8 mouse cellular contexts compared by ENCODE assay signal in the genomic region with DNA sequence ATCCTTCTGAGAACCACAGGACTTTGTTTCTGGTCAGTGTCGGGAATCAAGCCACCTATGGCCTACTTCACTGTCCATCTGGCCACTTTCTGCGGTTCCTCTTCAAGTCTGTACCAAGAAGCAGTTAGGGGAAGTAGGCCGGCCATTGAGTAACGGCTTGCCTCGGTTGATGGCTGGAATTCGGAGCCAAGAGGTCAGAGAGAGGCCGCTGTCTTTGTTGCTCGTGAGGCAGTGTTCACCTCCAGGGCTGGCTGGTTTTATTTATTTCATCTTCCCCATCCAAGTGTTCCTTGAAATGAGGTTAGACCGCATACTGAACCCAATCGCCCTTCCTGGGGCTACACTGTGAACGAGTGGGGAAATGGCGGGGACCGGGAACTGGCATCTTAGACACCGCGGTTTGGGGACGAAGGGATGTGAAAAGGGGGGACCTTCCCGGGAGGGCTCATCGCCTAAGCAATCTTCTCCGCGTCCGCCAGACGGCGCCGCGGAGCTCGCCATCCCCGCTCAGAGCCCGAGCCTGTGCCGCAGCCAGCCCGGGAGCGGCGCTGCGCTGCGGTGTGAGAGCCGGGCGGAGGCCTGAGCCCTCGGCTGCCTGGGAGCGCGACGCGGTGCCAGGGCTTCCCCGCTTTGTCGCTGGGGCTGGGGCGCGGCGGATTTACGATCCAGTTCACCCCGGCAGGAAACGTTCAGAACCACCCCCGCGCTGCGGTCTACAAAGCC. TPM values are rescaled to one million over a fixed set of nuclear protein-coding genes. Genes with fewer than 3 reads are reported as not detected.
DNase-seq lines count a peak whose midpoint lies in the region; ATAC-seq and TF ChIP-seq lines count a peak whose summit lies in the region.

Gene B4galnt1 (plus strand): TSS at position 595 of the 723 bp plus-strand sequence.

- peak; percentile 37; the same call in 1 of the 2 replicates for ATAC-seq in heart, embryonic 13.5 days (ENCODE audit: extremely low read depth, insufficient number of reproducible peaks, low FRiP score, low TSS enrichment)
- ATAC-seq in liver, embryonic 13.5 days (ENCODE audit: low read depth) = peak; percentile 83

- H3K4me3 ChIP-seq in bone marrow macrophage, adult 2 months (ENCODE audit: insufficient read depth, low read length) = peak within 1 kb of the TSS; percentile 94
- H3K4me3 ChIP-seq in embryonic fibroblast, embryonic 13.5 days (ENCODE audit: insufficient read depth, low read length) = peak within 1 kb of the TSS; percentile 60
- peak within 1 kb of the TSS; percentile 66 for H3K4me3 ChIP-seq in heart, embryonic 13.5 days
- H3K4me3 ChIP-seq in liver, embryonic 13.5 days (replicated peaks) = peak within 1 kb of the TSS; percentile 67

- whole genome bisulfite sequencing in heart, embryonic 13.5 days = 2% methylated on average over 52 of the region's 52 CpGs
- 2% methylated on average over 52 of the region's 52 CpGs for WGBS in liver, embryonic 13.5 days (ENCODE audit: insufficient replicate concordance)

- no peak for TF ChIP-seq POLR2A in bone marrow macrophage, adult 2 months (IDR thresholded peaks at IDR 0.05; ENCODE audit: borderline replicate concordance, low read depth, low read length)
- TF ChIP-seq POLR2A in embryonic fibroblast, embryonic 13.5 days (IDR thresholded peaks at IDR 0.05; ENCODE audit: low read depth, low read length) = peak; percentile 73

- DNase-seq in CD4-positive, CD25-positive, alpha-beta regulatory T cell, adult 2 months (ENCODE audit: low read depth, low spot score) = peak; percentile 95
- DNase-seq in kidney, postnatal 10 days = peak; percentile 81
- DNase-seq in liver, embryonic 13.5 days = peak; percentile 70
- peak; percentile 94 for DNase-seq in naive thymus-derived CD4-positive, alpha-beta T cell, adult 2 months (ENCODE audit: low read depth)
- DNase-seq in splenic B cell, adult 2 months (ENCODE audit: low read depth, low spot score) = peak; percentile 96

- peaks cover 79% of the 10 kb centered on the region for H3K27me3 ChIP-seq in heart, embryonic 13.5 days (replicated peaks)
- H3K27me3 ChIP-seq in liver, embryonic 13.5 days = peaks cover 69% of the 10 kb centered on the region
- no peaks in the 10 kb centered on the region for H3K27me3 ChIP-seq in splenic B cell, adult 2 months (ENCODE audit: control insufficient read depth, insufficient read depth, low read length, poor library complexity, severe bottlenecking)

- H3K4me2 ChIP-seq in heart, embryonic 13.5 days = peak within 1 kb of the TSS; percentile 100
- H3K4me2 ChIP-seq in liver, embryonic 13.5 days = peak within 1 kb of the TSS; percentile 98

- peak within 1 kb of the TSS; percentile 91 for H3K27ac ChIP-seq in bone marrow macrophage, adult 2 months (ENCODE audit: insufficient read depth, low read depth, low read length)
- peak within 1 kb of the TSS; percentile 70 for H3K27ac ChIP-seq in embryonic fibroblast, embryonic 13.5 days (ENCODE audit: insufficient read depth, low read length)
- no peak within 1 kb of the TSS for H3K27ac ChIP-seq in heart, embryonic 13.5 days (replicated peaks)
- H3K27ac ChIP-seq in liver, embryonic 13.5 days = peak within 1 kb of the TSS; percentile 72

- H3K4me1 ChIP-seq in bone marrow macrophage, adult 2 months (ENCODE audit: control insufficient read depth, insufficient read depth, low read length) = peaks cover 26% of the 10 kb centered on the region
- H3K4me1 ChIP-seq in embryonic fibroblast, embryonic 13.5 days (ENCODE audit: control insufficient read depth, insufficient read depth, low read length) = no peaks in the 10 kb centered on the region
- peaks cover 34% of the 10 kb centered on the region for H3K4me1 ChIP-seq in heart, embryonic 13.5 days
- H3K4me1 ChIP-seq in liver, embryonic 13.5 days (replicated peaks) = peaks cover 41% of the 10 kb centered on the region

- peak within 1 kb of the TSS; percentile 80 for H3K9ac ChIP-seq in heart, embryonic 13.5 days
- peak within 1 kb of the TSS; percentile 81 for H3K9ac ChIP-seq in liver, embryonic 13.5 days

- peak; percentile 69 for TF ChIP-seq CTCF in bone marrow macrophage, adult 2 months (IDR thresholded peaks at IDR 0.05; ENCODE audit: low read depth, low read length)
- peak; percentile 65 for TF ChIP-seq CTCF in embryonic fibroblast, embryonic 13.5 days (IDR thresholded peaks at IDR 0.05; ENCODE audit: borderline replicate concordance, insufficient read depth, low read length)

- no peaks in the 10 kb centered on the region for H3K36me3 ChIP-seq in heart, embryonic 13.5 days
- H3K36me3 ChIP-seq in liver, embryonic 13.5 days = no peaks in the 10 kb centered on the region
- peaks cover 5% of the 10 kb centered on the region for H3K36me3 ChIP-seq in splenic B cell, adult 2 months (ENCODE audit: control insufficient read depth, insufficient read depth, low read length, poor library complexity, severe bottlenecking)

- no peaks in the 10 kb centered on the region for H3K9me3 ChIP-seq in heart, embryonic 13.5 days
- H3K9me3 ChIP-seq in liver, embryonic 13.5 days (replicated peaks) = no peaks in the 10 kb centered on the region

RNA-seq across cellular contexts. Expression of gene B4galnt1, which starts in this region (rescaled TPM):
- 42.2 and 50.6 TPM in 2 replicates for polyA plus RNA-seq in bone marrow macrophage, adult 2 months (2012; ENCODE audit: insufficient read depth, insufficient read length, missing spikeins)
- 28.3 and 39.3 TPM in 2 replicates for polyA plus RNA-seq in embryonic fibroblast, embryonic 13.5 days (2011; ENCODE audit: insufficient read length, low read depth, missing spikeins)
- polyA plus RNA-seq in heart, embryonic 13.5 days (2015; fragmentation: Nextera tagmentation; extraction: Ambion mirVana) = 1.2 and 1.7 TPM in 2 replicates
- polyA plus RNA-seq in liver, embryonic 13.5 days (2015; fragmentation: Nextera tagmentation; extraction: Ambion mirVana) = 9.3 and 11.0 TPM in 2 replicates
